Mouse (Mus musculus) mouse embryonic stem cell (cell line): ENCODE results near the gene Gm9507.
"Not testable (repeated sequence)": the region's sequence is repeated elsewhere in the genome, so short reads cannot be mapped to it uniquely, and the experiment has no call there.

ENCODE experiments used
- in situ Hi-C, 2 experiments: fragments of 300-500 bp; cut with MboI; formaldehyde crosslinking; loops; 1 replicate in 1 of 2; 3 replicates in 1 of 2; pipeline ENCODE4 v1.14.3; 2019 to 2020; ENCODE audit warnings: low sequenced_read_pairs in 2 of 2, low pct_unique_long_range_greater_than_20kb in 1 of 2, mixed read lengths in 1 of 2; ENCODE audit not compliant: unreplicated experiment in 1 of 2

The Gm9507 gene

DNA sequence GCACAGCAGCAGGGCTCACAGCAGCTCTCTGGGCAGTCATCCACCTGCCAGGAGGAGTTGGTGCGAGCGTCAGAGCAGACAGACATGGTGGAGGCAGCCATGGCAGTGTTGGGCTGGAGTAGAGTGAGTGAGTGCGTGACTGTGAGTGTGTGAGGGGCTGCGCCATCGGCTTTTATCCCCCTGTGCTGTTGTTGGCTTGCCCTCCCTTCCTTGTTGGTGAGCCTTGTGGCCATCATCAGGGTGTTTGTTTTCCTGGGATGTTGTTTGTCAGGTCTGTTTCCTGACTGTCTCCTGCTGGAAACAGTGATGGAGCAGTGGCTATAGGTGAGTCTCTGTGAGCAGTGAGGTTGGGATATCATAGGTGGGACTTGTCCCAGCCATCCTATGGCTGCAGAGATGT lies at the start of gene Gm9507:
Gm9507 (minus strand) TSS at position 101 of the 400 bp plus-strand sequence.
- in situ Hi-C loops, result no loop called here

DNA sequence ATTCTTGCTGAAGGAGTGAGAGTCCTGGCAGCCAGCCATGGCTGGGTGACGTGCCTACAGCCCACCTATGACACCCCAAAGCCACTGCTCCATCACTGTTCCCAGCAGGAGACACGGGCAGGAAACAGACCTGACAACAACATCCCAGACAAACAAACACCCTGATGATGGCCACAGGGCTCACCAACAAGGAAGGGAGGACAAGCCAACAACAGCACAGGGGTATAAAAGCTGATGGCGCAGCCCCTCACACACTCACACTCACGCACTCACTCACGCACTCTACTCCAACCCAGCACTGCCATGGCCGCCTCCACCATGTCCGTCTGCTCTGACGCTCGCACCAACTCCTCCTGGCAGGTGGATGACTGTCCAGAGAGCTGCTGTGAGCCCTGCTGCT lies 40.9 kb upstream of the Gm9507 start, which contains the start of gene Gm10318:
Gm10318 (plus strand) TSS at position 301 of the 400 bp plus-strand sequence.
- in situ Hi-C loops, result no loop called here

DNA sequence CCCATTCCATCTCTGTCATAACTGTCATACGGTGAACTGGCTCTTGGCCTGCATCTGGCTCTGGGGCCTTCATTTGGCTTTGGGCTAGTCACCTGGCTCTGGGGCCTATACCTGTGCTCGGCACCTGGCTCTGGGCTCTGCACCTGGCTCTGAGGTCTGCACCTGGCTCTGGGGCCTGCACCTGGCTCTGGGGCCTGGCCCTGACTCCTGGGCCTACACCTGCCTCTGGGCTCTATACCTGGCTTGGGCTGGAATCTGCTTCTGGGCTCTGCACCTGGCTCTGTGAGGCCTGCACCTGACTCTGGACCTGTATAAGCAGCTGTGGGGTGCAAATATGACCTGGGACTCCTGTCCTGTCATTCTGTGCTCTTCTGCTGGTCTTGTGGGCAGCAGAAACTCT lies 35.9 kb upstream of the Gm9507 start:
- in situ Hi-C loops, result no loop called here

DNA sequence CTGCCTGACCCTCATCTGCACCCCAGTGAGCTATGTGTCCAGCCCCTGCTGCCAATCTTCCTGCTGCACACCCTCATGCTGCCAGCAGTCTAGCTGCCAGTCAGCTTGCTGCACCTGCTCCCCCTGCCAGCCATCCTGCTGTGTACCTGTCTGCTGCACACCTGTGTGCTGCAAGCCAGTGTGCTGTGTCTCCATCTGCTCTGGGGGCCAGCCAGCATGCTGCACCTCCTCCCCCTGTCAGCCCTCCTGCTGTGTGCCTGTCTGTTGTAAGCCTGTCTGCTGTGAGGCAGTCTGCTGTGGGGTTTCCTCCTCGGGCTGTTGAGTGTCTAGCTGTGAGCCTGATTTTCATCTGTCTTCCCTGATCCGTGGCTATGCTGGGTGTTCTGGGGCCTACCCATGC lies 35.3 kb upstream of the Gm9507 start:
- in situ Hi-C loops, result no loop called here

DNA sequence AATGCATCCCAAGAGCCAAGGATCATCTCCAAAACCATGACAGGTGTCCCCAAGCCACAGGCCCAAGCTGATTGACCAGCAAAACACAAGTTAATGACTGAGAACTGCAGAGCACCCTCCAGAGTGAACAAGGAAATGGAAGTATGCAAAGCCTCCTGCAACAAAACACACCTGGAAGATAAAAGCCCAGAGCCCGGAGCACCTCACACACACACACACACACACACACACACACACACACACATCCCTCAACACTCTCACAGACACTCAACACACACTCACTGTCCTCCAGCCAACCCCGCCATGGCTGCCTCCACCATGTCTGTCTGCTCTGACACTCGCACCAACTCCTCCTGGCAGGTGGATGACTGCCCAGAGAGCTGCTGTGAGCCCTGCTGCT lies 34.9 kb upstream of the Gm9507 start, which contains the start of gene Gm36176:
Gm36176 (plus strand) TSS at position 301 of the 400 bp plus-strand sequence.
- in situ Hi-C loops, result no loop called here

DNA sequence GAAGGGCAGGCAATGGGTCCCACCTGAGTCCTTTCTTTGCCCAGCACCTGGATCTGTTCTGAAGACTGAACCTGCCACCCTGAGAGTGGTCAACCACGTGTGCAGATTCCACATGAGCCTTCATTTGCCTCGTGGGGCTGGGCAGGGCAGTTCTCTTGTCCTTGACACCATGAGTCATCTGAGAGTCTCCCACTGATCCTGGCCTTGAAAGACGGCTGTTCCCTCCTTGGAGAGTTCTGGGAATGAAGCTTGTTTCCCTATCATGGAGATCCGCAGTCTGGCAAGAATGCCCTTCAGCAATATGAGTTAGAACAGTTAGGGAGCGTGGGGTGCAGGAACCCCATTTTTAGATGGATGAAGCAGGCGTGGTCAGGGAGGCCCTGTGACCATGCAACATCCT lies 27.4 kb upstream of the Gm9507 start:
- in situ Hi-C loops, result no loop called here

DNA sequence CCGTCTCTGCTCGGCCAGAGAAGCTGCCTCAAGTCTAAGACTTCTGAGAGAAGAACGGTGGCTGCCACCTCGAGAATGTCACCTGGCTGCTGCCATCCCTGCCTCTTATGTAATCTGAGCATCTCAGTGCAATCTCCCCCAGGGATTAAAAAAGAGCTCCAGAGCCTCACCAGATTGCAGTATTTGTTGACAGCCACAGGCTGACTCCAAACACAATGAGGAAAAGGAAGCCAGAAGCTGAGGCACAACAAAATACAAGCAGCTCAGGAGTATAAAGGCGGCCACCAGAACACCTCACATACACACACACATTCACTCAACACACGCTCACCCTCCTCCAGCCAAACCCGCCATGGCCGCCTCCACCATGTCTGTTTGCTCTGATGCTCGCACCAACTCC lies 24.0 kb upstream of the Gm9507 start, which contains the start of gene Krtap10-10:
Krtap10-10 (plus strand) TSS at position 301 of the 400 bp plus-strand sequence.
- in situ Hi-C loops, result no loop called here

DNA sequence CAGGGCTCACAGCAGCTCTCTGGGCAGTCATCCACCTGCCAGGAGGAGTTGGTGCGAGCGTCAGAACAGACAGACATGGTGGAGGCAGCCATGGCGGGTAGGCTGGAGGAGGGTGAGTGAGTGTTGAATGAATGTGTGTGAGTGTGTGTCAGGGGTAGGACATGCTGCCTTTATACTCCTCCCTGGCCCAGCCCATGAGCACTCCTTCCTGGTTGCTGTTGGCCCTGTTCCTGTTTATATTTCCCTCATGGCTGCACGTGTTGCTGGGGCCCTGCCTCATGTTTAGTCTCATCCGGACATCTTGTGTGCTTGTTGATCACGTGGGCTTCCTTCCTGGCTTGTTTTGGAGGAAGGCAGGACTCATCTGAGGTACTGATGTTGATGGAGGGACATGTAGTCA lies 15.3 kb upstream of the Gm9507 start, which contains the start of gene Krtap10-4:
Krtap10-4 (minus strand) TSS at position 145 of the 400 bp plus-strand sequence.
- in situ Hi-C loops, result no loop called here

DNA sequence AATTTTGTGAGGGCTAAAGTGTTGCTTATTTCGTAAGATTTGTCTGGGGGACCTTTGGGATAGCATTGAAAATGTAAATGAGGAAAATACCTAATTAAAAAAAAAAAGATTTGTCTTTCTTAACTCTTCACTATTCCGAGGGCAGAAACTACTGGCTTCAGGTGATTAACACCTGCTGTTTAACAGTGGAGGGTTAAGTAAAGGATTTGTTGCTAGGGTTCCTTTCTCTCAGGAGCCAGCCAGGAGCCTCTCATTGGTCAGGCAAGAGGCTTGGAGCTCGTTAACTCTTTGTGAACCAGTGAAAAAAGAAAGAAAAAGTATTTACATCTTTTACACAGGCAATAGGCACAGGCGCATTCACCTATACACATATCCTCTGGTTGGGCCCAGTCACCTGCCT lies 7.6 kb upstream of the Gm9507 start:
- in situ Hi-C loops, result no loop called here

DNA sequence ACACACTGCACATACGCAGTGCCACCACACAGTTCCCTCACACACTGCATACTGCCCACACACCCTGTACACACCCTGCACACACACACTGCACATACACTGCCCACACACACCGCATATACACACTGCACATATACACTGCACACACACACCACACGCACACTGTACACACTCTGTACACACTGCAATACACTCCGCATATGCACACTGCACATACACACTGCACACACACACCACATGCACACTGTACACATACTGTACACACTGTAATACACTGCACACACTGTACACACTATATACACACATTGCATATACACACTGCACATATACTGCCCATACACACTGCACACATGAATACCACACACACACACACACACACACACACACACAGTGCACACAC lies 6.9 kb upstream of the Gm9507 start:
- in situ Hi-C loops, result no loop called here

DNA sequence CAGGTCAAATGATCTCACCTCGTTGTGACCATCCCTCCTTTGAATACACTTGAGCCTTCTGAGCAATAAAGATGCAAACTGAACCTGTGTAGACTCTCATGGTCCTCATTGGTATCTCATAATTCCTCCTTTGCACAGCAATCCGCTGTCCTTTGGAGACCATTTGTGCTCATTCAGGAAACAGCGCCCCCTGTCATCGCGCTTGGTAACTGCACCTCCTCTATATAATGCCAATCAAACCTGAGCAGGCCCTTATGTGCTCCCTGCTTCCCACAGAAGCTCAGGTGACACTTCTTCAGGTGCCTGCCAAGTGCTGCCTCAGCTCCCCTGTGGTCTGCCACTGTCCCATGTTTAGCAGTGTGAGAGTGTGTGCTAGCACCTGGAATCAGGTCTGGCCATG lies 3.9 kb upstream of the Gm9507 start:
- in situ Hi-C loops, result no loop called here

DNA sequence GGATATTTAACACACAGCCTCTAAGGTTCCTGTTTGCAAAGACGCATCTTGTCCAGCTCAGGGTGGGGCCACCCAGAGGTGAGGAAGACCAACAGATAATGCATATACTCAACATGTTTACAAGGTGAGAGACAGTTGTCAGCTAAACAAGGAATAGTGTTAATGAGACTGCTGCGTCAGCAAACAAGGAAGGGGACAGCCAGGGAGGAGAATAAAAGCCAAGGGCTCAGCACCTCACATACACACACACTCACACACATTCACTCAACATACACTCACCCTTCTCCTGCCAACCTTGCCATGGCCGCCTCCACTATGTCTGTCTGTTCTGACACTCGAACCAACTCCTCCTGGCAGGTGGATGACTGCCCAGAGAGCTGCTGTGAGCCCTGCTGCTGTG lies 2.7 kb upstream of the Gm9507 start, which contains the start of gene Gm2696:
Gm2696 (plus strand) TSS at position 301 of the 400 bp plus-strand sequence.
- in situ Hi-C loops, result no loop called here

DNA sequence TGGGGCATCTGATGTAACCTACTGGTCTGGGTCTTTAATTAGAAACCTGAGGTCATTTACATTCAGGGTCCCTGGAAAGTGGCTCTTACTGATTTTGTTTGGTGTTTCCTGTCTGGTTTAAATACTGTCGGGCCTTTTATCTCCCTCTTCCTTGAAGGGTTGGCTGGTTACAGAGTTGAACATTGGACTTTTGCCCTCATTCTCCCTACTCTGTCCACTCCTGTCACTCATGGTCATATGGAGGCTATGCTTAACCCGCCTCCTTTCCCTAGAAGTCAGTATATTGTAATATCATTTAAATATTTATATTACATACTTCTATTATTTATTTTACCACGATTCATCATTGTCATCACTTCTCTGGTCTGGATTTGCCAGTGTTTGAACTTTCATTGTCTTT lies 7.5 kb downstream of the Gm9507 start:
- in situ Hi-C loops, result no loop called here

DNA sequence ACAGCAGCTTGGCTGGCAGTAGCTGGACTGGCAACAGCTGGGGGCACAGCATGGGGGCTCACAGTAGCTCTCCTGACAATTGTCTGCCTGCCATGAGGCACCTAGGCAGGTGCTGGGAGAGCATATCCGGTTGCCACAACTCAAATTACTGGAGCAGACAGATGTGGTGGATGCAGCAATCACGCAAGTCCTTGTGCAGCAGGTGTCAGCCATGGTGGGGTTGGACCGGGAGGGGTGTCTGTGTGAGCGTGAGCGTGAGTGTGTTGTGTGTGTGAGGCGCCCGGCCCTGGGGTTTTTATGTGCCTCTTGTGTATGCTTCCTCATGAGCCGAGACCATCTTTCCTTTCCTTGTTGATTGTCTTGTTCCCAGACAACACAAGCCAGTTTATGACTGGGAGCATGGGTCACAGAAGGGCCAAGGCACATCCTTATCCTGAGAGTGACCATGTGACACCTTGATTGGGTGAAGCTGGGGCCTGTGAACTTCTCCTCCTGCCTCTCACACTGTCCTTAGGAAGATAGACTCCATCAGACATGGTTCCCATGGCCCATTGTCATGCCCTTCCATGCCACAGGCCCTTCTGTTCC lies 12.6 kb downstream of the Gm9507 start, which contains the start of gene Gm19668:
Gm19668 (minus strand) TSS at position 213 of the 588 bp plus-strand sequence.
- in situ Hi-C loops, result no loop called here

DNA sequence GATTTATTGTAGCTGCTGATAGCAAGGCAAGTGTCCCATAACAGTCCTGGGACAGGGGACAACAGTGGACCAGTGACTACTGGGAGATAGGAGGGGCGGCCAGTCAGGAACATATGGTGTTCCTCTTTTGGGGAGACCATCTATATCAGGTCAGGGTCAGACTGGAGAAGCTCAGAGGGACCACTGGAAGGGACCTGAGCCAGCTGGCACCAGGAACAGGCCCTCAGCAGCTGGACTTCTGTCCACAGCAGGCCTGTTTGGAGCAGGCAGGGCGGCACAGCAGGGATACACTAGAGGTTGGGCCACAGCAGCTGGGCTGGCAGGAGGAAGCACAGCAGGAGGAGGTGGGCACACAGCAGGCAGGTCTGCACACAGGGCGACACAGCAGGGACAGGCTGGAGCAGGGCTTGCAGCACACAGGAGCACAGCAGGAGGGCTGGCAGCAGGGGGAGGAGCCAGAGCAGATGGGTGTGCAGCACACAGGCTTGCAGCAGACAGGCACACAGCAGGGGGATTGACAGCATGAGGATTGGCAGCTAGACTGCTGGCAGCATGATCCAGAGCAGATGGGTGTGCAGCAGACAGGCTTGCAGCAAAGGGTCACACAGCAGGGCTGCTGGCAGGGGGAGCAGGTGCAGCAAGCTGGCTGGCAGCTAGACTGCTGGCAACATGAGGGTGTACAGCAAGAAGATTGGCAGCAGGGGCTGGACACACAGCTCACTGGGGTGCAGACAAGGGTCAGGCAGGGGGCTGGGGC lies 13.3 kb downstream of the Gm9507 start:
- in situ Hi-C loops, result not testable (repeated sequence)

DNA sequence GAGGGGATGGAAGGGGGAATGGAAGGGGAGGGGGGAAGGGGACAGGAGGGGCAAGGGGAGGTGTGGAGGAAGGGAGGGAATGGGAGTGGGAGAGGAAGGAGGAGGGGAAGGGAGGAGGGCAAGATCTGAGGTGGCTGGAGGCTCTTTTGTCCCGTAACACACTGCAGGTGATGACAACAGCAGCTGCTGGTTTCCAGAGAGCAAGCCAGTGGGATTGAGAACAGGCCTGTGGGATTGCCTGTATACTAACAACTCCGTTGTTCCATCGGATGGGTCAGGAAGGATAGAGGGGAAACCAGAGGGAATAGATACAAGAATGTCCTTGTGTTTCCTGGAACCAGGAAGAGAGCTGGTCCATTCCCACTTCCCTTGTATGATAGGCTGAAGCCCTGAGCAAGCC lies 14.0 kb downstream of the Gm9507 start:
- in situ Hi-C loops, result no loop called here

DNA sequence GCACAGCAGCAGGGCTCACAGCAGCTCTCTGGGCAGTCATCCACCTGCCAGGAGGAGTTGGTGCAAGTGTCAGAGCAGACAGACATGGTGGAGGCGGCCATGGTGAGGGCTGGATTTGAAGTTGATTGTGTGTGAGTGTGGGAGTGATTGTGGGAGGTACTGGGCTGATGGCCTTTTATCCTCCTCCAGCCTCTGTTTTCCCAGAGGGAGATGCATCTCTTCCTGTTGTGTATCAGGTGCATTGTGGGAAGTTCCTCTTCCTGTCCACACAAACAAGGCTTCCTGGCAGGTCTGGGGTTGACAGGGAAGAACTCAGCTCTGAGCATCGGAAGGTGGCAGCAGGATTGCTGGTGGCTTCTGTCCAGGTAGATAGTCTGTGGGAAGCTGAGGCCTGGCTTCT lies 16.7 kb downstream of the Gm9507 start, which contains the start of gene Gm9639:
Gm9639 (minus strand) TSS at position 101 of the 400 bp plus-strand sequence.
- in situ Hi-C loops, result no loop called here

DNA sequence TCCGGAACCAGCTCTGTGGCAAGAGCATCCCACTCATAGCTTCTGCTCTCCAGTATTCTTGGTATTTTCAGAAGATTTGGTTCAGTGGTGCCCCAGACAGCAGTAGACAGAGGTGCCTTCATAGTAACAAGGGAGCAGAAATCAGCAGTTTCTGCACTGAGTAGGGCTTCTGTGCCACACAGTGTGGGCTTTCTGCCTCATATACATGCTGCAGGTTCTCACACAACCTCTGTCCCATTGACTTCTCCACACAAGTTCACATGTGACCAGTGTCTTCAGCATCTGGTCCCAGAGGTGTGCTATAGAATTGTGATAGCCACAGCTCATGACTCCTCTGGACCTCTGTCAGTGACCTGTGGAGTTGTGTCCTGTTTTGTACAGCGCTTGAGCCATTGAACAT lies 23.0 kb downstream of the Gm9507 start:
- in situ Hi-C loops, result no loop called here

DNA sequence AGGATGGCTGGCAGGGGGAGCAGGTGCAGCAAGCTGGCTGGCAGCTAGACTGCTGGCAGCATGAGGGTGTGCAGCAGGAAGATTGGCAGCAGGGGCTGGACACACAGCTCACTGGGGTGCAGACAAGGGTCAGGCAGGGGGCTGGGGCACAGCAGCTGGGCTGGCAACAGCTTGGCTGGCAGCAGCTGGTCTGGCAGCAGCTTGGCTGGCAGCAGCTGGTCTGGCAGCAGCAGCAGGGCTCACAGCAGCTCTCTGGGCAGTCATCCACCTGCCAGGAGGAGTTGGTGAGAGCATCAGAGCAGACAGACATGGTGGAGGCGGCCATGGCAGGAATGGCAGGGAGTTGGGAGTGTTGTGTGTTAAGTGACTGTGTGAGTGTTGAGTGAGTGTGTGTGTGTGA lies 23.8 kb downstream of the Gm9507 start, which contains the start of gene Gm7137:
Gm7137 (minus strand) TSS at position 325 of the 400 bp plus-strand sequence.
- in situ Hi-C loops, result not testable (repeated sequence)
